Mouse (Mus musculus): ENCODE data around the gene Rplp0. TPM values are rescaled to one million over a fixed set of nuclear protein-coding genes. Genes with fewer than 3 reads are reported as not detected.

Gene Rplp0
- polyA plus RNA-seq (2015; fragmentation: Nextera tagmentation; extraction: Ambion mirVana) = 1,664 and 1,673 TPM in 2 replicates

- H3K4me1 ChIP-seq (replicated peaks) = peaks cover 61% of the 10 kb centered on the region
- H3K9me3 ChIP-seq (replicated peaks) = no peaks in the 10 kb centered on the region
- H3K27me3 ChIP-seq = no peaks in the 10 kb centered on the region
- H3K27ac ChIP-seq = peak within 1 kb of the TSS; percentile 90
- DNase-seq (peak; percentile 99), ATAC-seq (ENCODE audit: low read depth) (peak; percentile 96)
- peak within 1 kb of the TSS; percentile 93 for H3K4me2 ChIP-seq
- peak within 1 kb of the TSS; percentile 99 for H3K9ac ChIP-seq
- peaks cover 49% of the 10 kb centered on the region for H3K36me3 ChIP-seq
- H3K4me3 ChIP-seq (replicated peaks) = peak within 1 kb of the TSS; percentile 92
- under 1% methylated on average over 78 of the region's 78 CpGs for WGBS (ENCODE audit: insufficient replicate concordance)
These were observed at the start of gene Rplp0 for GRCm38 (mm10) chr5:115559237-115560101. TSS of gene Rplp0 (plus strand) at chr5:115559467.

GRCm38 (mm10) chr5:115509790-115510689 is 49.2 kb upstream of the Rplp0 start:
- H3K4me3 ChIP-seq (replicated peaks) = 0 out of 2 replicates have a peak overlapping the region, but pooled peaks have one; percentile 84
- H3K4me2 ChIP-seq = peak overlapping the region; percentile 98
- H3K36me3 ChIP-seq = 0 out of 2 replicates have a peak, but pooled peaks cover 2% of the 10 kb centered on the region
- H3K27me3 ChIP-seq = 0 out of 2 replicates have a peak, but pooled peaks cover 4% of the 10 kb centered on the region
- peak overlapping the region; percentile 88; the same call in 1 of the 2 replicates for H3K9ac ChIP-seq
- H3K4me1 ChIP-seq (replicated peaks) = peaks cover 77% of the 10 kb centered on the region
- H3K9me3 ChIP-seq (replicated peaks) = no peaks in the 10 kb centered on the region
- WGBS (ENCODE audit: insufficient replicate concordance) = 50% methylated on average over 15 of the region's 15 CpGs
- peak overlapping the region; percentile 64 for H3K27ac ChIP-seq
- ATAC-seq (ENCODE audit: low read depth) (no peak), DNase-seq (no peak)

- no peaks in the 10 kb centered on the region for H3K27me3 ChIP-seq
- H3K27ac ChIP-seq = no peak overlapping the region
- ATAC-seq (ENCODE audit: low read depth) (no peak), DNase-seq (no peak)
- 0 out of 2 replicates have a peak, but pooled peaks cover 2% of the 10 kb centered on the region for H3K36me3 ChIP-seq
- H3K4me1 ChIP-seq (replicated peaks) = peaks cover 90% of the 10 kb centered on the region
- no peaks in the 10 kb centered on the region for H3K9me3 ChIP-seq (replicated peaks)
- H3K4me2 ChIP-seq = no peak overlapping the region
- no peak overlapping the region for H3K9ac ChIP-seq
- H3K4me3 ChIP-seq (replicated peaks) = no peak overlapping the region
- WGBS (ENCODE audit: insufficient replicate concordance) = 73% methylated on average over 7 of the region's 7 CpGs
These were observed 46.9 kb upstream of the Rplp0 start for GRCm38 (mm10) chr5:115512375-115512774.

- H3K27me3 ChIP-seq = no peaks in the 10 kb centered on the region
- H3K9ac ChIP-seq = no peak overlapping the region
- DNase-seq (no peak), ATAC-seq (ENCODE audit: low read depth) (no peak)
- no peaks in the 10 kb centered on the region for H3K9me3 ChIP-seq (replicated peaks)
- peaks cover 81% of the 10 kb centered on the region for H3K4me1 ChIP-seq (replicated peaks)
- H3K36me3 ChIP-seq = 0 out of 2 replicates have a peak, but pooled peaks cover 3% of the 10 kb centered on the region
- no peak overlapping the region for H3K4me3 ChIP-seq (replicated peaks)
- H3K4me2 ChIP-seq = no peak overlapping the region
- 88% methylated on average over 14 of the region's 14 CpGs for WGBS (ENCODE audit: insufficient replicate concordance)
- H3K27ac ChIP-seq = peak overlapping the region; percentile 47; the same call in 1 of the 2 replicates
These were observed 46.0 kb upstream of the Rplp0 start for GRCm38 (mm10) chr5:115513246-115513645.

GRCm38 (mm10) chr5:115513721-115514120 is 45.5 kb upstream of the Rplp0 start:
- ATAC-seq (ENCODE audit: low read depth) = no peak
- Histone ChIP-seq H3K27ac (peak overlapping the region; percentile 85), H3K27me3 (no peaks in the 10 kb centered on the region), H3K4me3 (replicated peaks) (no peak overlapping the region), H3K4me2 (no peak overlapping the region), H3K4me1 (replicated peaks) (peaks cover 76% of the 10 kb centered on the region), H3K36me3 (0 out of 2 replicates have a peak, but pooled peaks cover 6% of the 10 kb centered on the region), H3K9ac (no peak overlapping the region), H3K9me3 (replicated peaks) (no peaks in the 10 kb centered on the region)
- 80% methylated on average over 16 of the region's 16 CpGs for WGBS (ENCODE audit: insufficient replicate concordance)
- DNase-seq = no peak

GRCm38 (mm10) chr5:115514346-115514745 is 44.9 kb upstream of the Rplp0 start:
- DNase-seq (no peak), ATAC-seq (ENCODE audit: low read depth) (peak; percentile 24; the same call in 1 of the 2 replicates)
- Histone ChIP-seq H3K27me3 (no peaks in the 10 kb centered on the region), H3K27ac (peak overlapping the region; percentile 85), H3K36me3 (0 out of 2 replicates have a peak, but pooled peaks cover 6% of the 10 kb centered on the region), H3K4me3 (replicated peaks) (no peak overlapping the region), H3K9ac (peak overlapping the region; percentile 51; the same call in 1 of the 2 replicates), H3K4me1 (replicated peaks) (peaks cover 75% of the 10 kb centered on the region), H3K9me3 (replicated peaks) (no peaks in the 10 kb centered on the region), H3K4me2 (peak overlapping the region; percentile 33; the same call in 1 of the 2 replicates)
- WGBS (ENCODE audit: insufficient replicate concordance) = 71% methylated on average over 6 of the region's 6 CpGs

- Histone ChIP-seq H3K36me3 (0 out of 2 replicates have a peak, but pooled peaks cover 6% of the 10 kb centered on the region), H3K27me3 (no peaks in the 10 kb centered on the region), H3K9ac (peak overlapping the region; percentile 51), H3K9me3 (replicated peaks) (no peaks in the 10 kb centered on the region), H3K4me1 (replicated peaks) (peaks cover 71% of the 10 kb centered on the region), H3K27ac (peak overlapping the region; percentile 85), H3K4me2 (peak overlapping the region; percentile 33; the same call in 1 of the 2 replicates), H3K4me3 (replicated peaks) (no peak overlapping the region)
- DNase-seq (no peak), ATAC-seq (ENCODE audit: low read depth) (peak; percentile 11; the same call in 1 of the 2 replicates)
- 53% methylated on average over 20 of the region's 20 CpGs for WGBS (ENCODE audit: insufficient replicate concordance)
These were observed 44.2 kb upstream of the Rplp0 start for GRCm38 (mm10) chr5:115514896-115515587.

GRCm38 (mm10) chr5:115516081-115516907 is 43.0 kb upstream of the Rplp0 start:
- no peaks in the 10 kb centered on the region for H3K27me3 ChIP-seq
- ATAC-seq (ENCODE audit: low read depth) (no peak; the same call in 1 of the 2 replicates), DNase-seq (no peak)
- H3K4me3 ChIP-seq (replicated peaks) = peak overlapping the region; percentile 18
- no peaks in the 10 kb centered on the region for H3K9me3 ChIP-seq (replicated peaks)
- 41% methylated on average over 32 of the region's 32 CpGs for whole genome bisulfite sequencing (ENCODE audit: insufficient replicate concordance)
- 0 out of 2 replicates have a peak, but pooled peaks cover 6% of the 10 kb centered on the region for H3K36me3 ChIP-seq
- H3K9ac ChIP-seq = 0 out of 2 replicates have a peak overlapping the region, but pooled peaks have one; percentile 39
- peaks cover 74% of the 10 kb centered on the region for H3K4me1 ChIP-seq (replicated peaks)
- peak overlapping the region; percentile 85 for H3K27ac ChIP-seq
- H3K4me2 ChIP-seq = peak overlapping the region; percentile 44

- Histone ChIP-seq H3K27me3 (no peaks in the 10 kb centered on the region), H3K36me3 (0 out of 2 replicates have a peak, but pooled peaks cover 6% of the 10 kb centered on the region), H3K4me3 (replicated peaks) (no peak overlapping the region), H3K4me1 (replicated peaks) (peaks cover 75% of the 10 kb centered on the region), H3K27ac (peak overlapping the region; percentile 85; the same call in 1 of the 2 replicates), H3K9me3 (replicated peaks) (no peaks in the 10 kb centered on the region), H3K4me2 (0 out of 2 replicates have a peak overlapping the region, but pooled peaks have one; percentile 44), H3K9ac (no peak overlapping the region)
- 61% methylated on average over 7 of the region's 7 CpGs for WGBS (ENCODE audit: insufficient replicate concordance)
- no peak for DNase-seq
- ATAC-seq (ENCODE audit: low read depth) = no peak
These were observed 42.4 kb upstream of the Rplp0 start for GRCm38 (mm10) chr5:115516908-115517307.
